Mouse (Mus musculus) neutrophil, adult 5-6 weeks (primary cell): ENCODE results near the gene Klhdc8a. TPM values are rescaled to one million over a fixed set of nuclear protein-coding genes. Genes with fewer than 3 reads are reported as not detected.

Source experiments
- total RNA-seq: library from RNA; stranded (forward); fragments of 200-1000 nt; gene quantifications from 2 replicates; pipeline ENCODE4 v1.2.3, GENCODE M21; 2017

Klhdc8a gene
- total RNA-seq, 1 experiment from 2014 or later, result not detected

Other genes with a start within 250 kb of the Klhdc8a start
- 2.3 and 3.4 TPM in 2 replicates for gene Mfsd4a, start 230.6 kb upstream of the Klhdc8a start, total RNA-seq
- gene Cdk18, start 158.9 kb upstream of the Klhdc8a start, total RNA-seq, result not detected in 2 replicates
- gene Lemd1, start 107.2 kb upstream of the Klhdc8a start, total RNA-seq, result not detected in 2 replicates
- gene AC124108.1, start 107.2 kb upstream of the Klhdc8a start, total RNA-seq, result not detected in 2 replicates
- gene Gm10188, start 68.9 kb upstream of the Klhdc8a start, total RNA-seq, result not detected in 2 replicates
- 55.9 and 67.2 TPM in 2 replicates for gene Nuak2, start 17.5 kb downstream of the Klhdc8a start, total RNA-seq
- gene Tmcc2, start 92.7 kb downstream of the Klhdc8a start, total RNA-seq, result 4.5 and 6.6 TPM in 2 replicates
- 42.0 and 42.7 TPM in 2 replicates for gene Dstyk, start 118.9 kb downstream of the Klhdc8a start, total RNA-seq
- gene Rbbp5, start 178.7 kb downstream of the Klhdc8a start, total RNA-seq, result 49.8 and 57.6 TPM in 2 replicates
- 11.3 and 11.7 TPM in 2 replicates for gene Tmem81, start 207.6 kb downstream of the Klhdc8a start, total RNA-seq
- under 0.01 TPM in 2 replicates for gene Cntn2, start 244.6 kb downstream of the Klhdc8a start, total RNA-seq